Comparison of ENCODE assay signal across 26 mouse cellular contexts in the genomic region with DNA sequence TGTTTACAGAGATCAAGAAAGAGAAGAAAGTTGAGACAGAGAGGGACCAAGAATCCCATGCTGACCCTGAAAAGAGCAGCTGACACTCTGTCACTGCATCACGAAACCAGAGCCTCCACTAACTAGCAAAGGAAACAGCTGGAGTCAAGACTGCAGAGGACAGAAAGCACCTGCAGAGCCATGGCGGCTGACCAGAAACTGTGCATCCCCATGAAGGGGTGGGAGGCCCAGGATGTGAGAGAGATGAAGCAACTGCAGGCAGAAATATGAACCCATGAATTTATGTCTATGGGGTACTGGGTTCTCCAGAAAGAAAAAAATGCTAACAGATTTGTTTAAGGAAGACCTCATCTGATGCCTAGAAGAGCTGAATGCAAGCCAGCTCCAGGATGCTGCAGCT.
DNase-seq lines count a peak whose midpoint lies in the region; ATAC-seq and TF ChIP-seq lines count a peak whose summit lies in the region.
"Had no signal": no experiment of that assay in that cellular context is flagged by ENCODE, and none has a peak within 500 bp of the region (broad histone marks: within the 10 kb centered on the region; RNA-seq: fewer than 3 reads in every experiment).

No protein-coding gene starts in this region.

- no peak overlapping the region for H3K4me2 ChIP-seq in kidney, postnatal 0 days (ENCODE audit: low read length)
- no peak overlapping the region for H3K4me2 ChIP-seq in kidney, embryonic 16.5 days (replicated peaks; ENCODE audit: low read depth, low read length)
- H3K4me2 ChIP-seq in lung, postnatal 0 days (replicated peaks; ENCODE audit: low read depth, low read length) = no peak overlapping the region
- H3K4me2 ChIP-seq: embryonic facial prominence, embryonic 15.5 days; hindbrain, embryonic 12.5 days had no signal

- ATAC-seq in kidney, postnatal 0 days (replicated peaks; ENCODE audit: low FRiP score, low read depth) = no peak
- no peak for ATAC-seq in kidney, embryonic 16.5 days (ENCODE audit: low FRiP score, low TSS enrichment)
- ATAC-seq in lung, postnatal 0 days = peak; percentile 23; the same call in 1 of the 2 replicates
- ATAC-seq: CD4-positive, CD25-positive, alpha-beta regulatory T cell, adult 4 months; forebrain, embryonic 14.5 days had no signal

- no peak overlapping the region for H3K4me3 ChIP-seq in kidney, postnatal 0 days (replicated peaks; ENCODE audit: low read depth, low read length)
- H3K4me3 ChIP-seq in kidney, embryonic 16.5 days (ENCODE audit: low read length) = no peak overlapping the region
- no peak overlapping the region for H3K4me3 ChIP-seq in lung, postnatal 0 days (ENCODE audit: low read depth, low read length)
- no peak overlapping the region for H3K4me3 ChIP-seq in thymus, adult 2 months (ENCODE audit: control insufficient read depth, insufficient read depth, low read length)
- H3K4me3 ChIP-seq: embryonic facial prominence, embryonic 15.5 days; erythroblast, embryonic 14.5 days; forebrain, embryonic 10.5 days; heart, embryonic 10.5 days; hindbrain, embryonic 12.5 days had no signal

- H3K36me3 ChIP-seq in kidney, postnatal 0 days (ENCODE audit: insufficient read depth, low read length) = no peaks in the 10 kb centered on the region
- no peaks in the 10 kb centered on the region for H3K36me3 ChIP-seq in kidney, embryonic 16.5 days (ENCODE audit: insufficient read depth, low read length)
- H3K36me3 ChIP-seq in lung, postnatal 0 days (ENCODE audit: insufficient read depth, low read length) = no peaks in the 10 kb centered on the region
- H3K36me3 ChIP-seq in thymus, adult 2 months (ENCODE audit: control insufficient read depth, insufficient read depth, low read length) = no peaks in the 10 kb centered on the region
- H3K36me3 ChIP-seq: embryonic facial prominence, embryonic 15.5 days; forebrain, embryonic 10.5 days; G1E; heart, embryonic 10.5 days; hindbrain, embryonic 12.5 days had no signal

- WGBS in kidney, postnatal 0 days = 26% methylated on average over 2 of the region's 2 CpGs
- 16% methylated on average over 2 of the region's 2 CpGs for WGBS in kidney, embryonic 16.5 days
- 32% methylated on average over 2 of the region's 2 CpGs for WGBS in lung, postnatal 0 days
- 31% methylated on average over 2 of the region's 2 CpGs for WGBS in thymus, adult 2 months

- peak; percentile 21 for DNase-seq in kidney, postnatal 0 days (ENCODE audit: low spot score)
- peak; percentile 11 for DNase-seq in lung, postnatal 0 days (ENCODE audit: low spot score)
- no peak for DNase-seq in lung, postnatal 25 days (ENCODE audit: low spot score)
- DNase-seq in thymus, postnatal 14 days = peak; percentile 5
- no peak for DNase-seq in thymus, adult 2 months
- DNase-seq in thymus, postnatal 4 days = peak; percentile 19
- no peak for DNase-seq in cerebellum, postnatal 4 days (ENCODE audit: low spot score in 2 of 2)
- DNase-seq: adrenal gland, adult 8-10 months; adrenal gland, postnatal 36 days; B cell, adult 2 months; cerebellum, adult 11 months; cerebellum, adult 9-10 months; cerebellum, postnatal 25 days; gastrocnemius, postnatal 10 days; heart, adult 18-20 months; heart, postnatal 10 days; heart, postnatal 4 days had no signal

- no peak overlapping the region for H3K9ac ChIP-seq in kidney, postnatal 0 days (ENCODE audit: low read depth, low read length)
- H3K9ac ChIP-seq in kidney, embryonic 16.5 days (replicated peaks; ENCODE audit: low read length) = no peak overlapping the region
- no peak overlapping the region for H3K9ac ChIP-seq in lung, postnatal 0 days (replicated peaks; ENCODE audit: low read depth)
- H3K9ac ChIP-seq: embryonic facial prominence, embryonic 15.5 days; hindbrain, embryonic 12.5 days had no signal

- TF ChIP-seq POLR2A in thymus, adult 2 months (IDR thresholded peaks at IDR 0.05; ENCODE audit: control insufficient read depth, extremely low read depth, insufficient read depth, low read length, poor library complexity) = no peak

- no peak for TF ChIP-seq EP300 in lung, postnatal 0 days (IDR thresholded peaks at IDR 0.05)

- no peaks in the 10 kb centered on the region for H3K4me1 ChIP-seq in kidney, postnatal 0 days (replicated peaks; ENCODE audit: insufficient read depth, low read length)
- H3K4me1 ChIP-seq in kidney, embryonic 16.5 days (ENCODE audit: insufficient read depth, low read length) = no peaks in the 10 kb centered on the region
- no peaks in the 10 kb centered on the region for H3K4me1 ChIP-seq in lung, postnatal 0 days (ENCODE audit: insufficient read depth, low read depth, low read length)
- H3K4me1 ChIP-seq in thymus, adult 2 months (replicated peaks; ENCODE audit: control insufficient read depth, insufficient read depth, low read length) = no peaks in the 10 kb centered on the region
- H3K4me1 ChIP-seq: embryonic facial prominence, embryonic 15.5 days; heart, embryonic 10.5 days; hindbrain, embryonic 12.5 days had no signal

- no peaks in the 10 kb centered on the region for H3K27me3 ChIP-seq in kidney, postnatal 0 days (ENCODE audit: insufficient read depth, low read length)
- H3K27me3 ChIP-seq in kidney, embryonic 16.5 days (ENCODE audit: insufficient read depth, low read length) = no peaks in the 10 kb centered on the region
- no peaks in the 10 kb centered on the region for H3K27me3 ChIP-seq in lung, postnatal 0 days (replicated peaks; ENCODE audit: insufficient read depth, low read length)
- no peaks in the 10 kb centered on the region for H3K27me3 ChIP-seq in thymus, adult 2 months (ENCODE audit: control insufficient read depth, insufficient read depth, low read length)
- H3K27me3 ChIP-seq: embryonic facial prominence, embryonic 15.5 days; hindbrain, embryonic 12.5 days had no signal

- H3K9me3 ChIP-seq in kidney, postnatal 0 days (replicated peaks; ENCODE audit: low read length) = no peaks in the 10 kb centered on the region
- H3K9me3 ChIP-seq in kidney, embryonic 16.5 days (ENCODE audit: low read length) = no peaks in the 10 kb centered on the region
- H3K9me3 ChIP-seq in lung, postnatal 0 days (ENCODE audit: low read length) = no peaks in the 10 kb centered on the region
- H3K9me3 ChIP-seq: embryonic facial prominence, embryonic 15.5 days; forebrain, embryonic 10.5 days; G1E; heart, embryonic 10.5 days; hindbrain, embryonic 12.5 days had no signal

- no peak overlapping the region for H3K27ac ChIP-seq in kidney, postnatal 0 days
- no peak overlapping the region for H3K27ac ChIP-seq in kidney, embryonic 16.5 days (ENCODE audit: low read length)
- H3K27ac ChIP-seq in lung, postnatal 0 days (ENCODE audit: low read length) = no peak overlapping the region
- H3K27ac ChIP-seq in thymus, adult 2 months (ENCODE audit: control insufficient read depth, insufficient read depth, low read length) = no peak overlapping the region
- H3K27ac ChIP-seq: embryonic facial prominence, embryonic 15.5 days; forebrain, embryonic 10.5 days; heart, embryonic 10.5 days; hindbrain, embryonic 12.5 days had no signal

- TF ChIP-seq CTCF in kidney, postnatal 0 days (IDR thresholded peaks at IDR 0.05; ENCODE audit: low read depth) = no peak
- TF ChIP-seq CTCF in lung, postnatal 0 days (IDR thresholded peaks at IDR 0.05) = no peak
- no peak for TF ChIP-seq CTCF in thymus, adult 2 months (IDR thresholded peaks at IDR 0.05; ENCODE audit: borderline replicate concordance, control insufficient read depth, extremely low read depth, insufficient read depth, low read length, poor library complexity)

Comparison
In these comparisons a context has a peak if more than half of its experiments do, and no peak if none do; other contexts are left out.
1. DNase-seq: peak in kidney, postnatal 0 days (single experiment), lung, postnatal 0 days (single experiment), thymus, postnatal 14 days (single experiment) and thymus, postnatal 4 days (single experiment); none in lung, postnatal 25 days (single experiment), thymus, adult 2 months (single experiment) and cerebellum, postnatal 4 days (0 of 2).